Mouse (Mus musculus): Measurements from ENCODE around the gene Esyt2.

DNA sequence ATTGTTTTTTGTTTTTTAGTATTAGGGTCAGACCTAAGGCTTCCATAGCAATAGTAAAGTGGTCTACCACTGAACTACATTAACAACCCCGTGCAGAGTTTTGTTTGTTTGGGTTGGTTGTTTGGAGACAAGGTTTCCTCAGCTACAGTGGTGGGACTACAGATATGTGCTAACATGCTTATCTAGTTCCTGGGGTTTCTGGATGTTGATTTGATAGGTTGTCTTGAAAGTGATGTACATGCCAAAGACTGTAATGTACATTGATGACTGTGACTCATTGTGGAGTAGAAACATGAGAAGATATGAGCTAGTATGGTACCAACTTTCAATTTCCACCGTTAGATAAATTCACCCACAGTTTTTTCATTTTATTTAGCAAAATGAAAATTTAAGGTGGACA, 2.5 kb downstream of the Esyt2 start:
- no peak for TF ChIP-seq CTCF (IDR thresholded peaks at IDR 0.05; ENCODE audit: borderline replicate concordance, control insufficient read depth, extremely low read depth, insufficient read depth, low read length, poor library complexity)
- TF ChIP-seq POLR2A (IDR thresholded peaks at IDR 0.05; ENCODE audit: control insufficient read depth, extremely low read depth, insufficient read depth, low read length, poor library complexity), result no peak
